Mouse (Mus musculus) embryo, embryonic 10 days (tissue): ENCODE results near the gene Mgat4a.
A peak's percentile ranks its signal among the peaks of the same experiment; 100 is the strongest.

Source experiments
- DNase-seq: peaks from one replicate; pipeline ENCODE4 v3.0.0-alpha.2; 2015; ENCODE audit warnings: low spot score

Gene Mgat4a

GRCm38 (mm10) chr1:37540810-37541658 is at the start of gene Mgat4a:
Mgat4a (minus strand) TSS chr1:37541016.
- peak; percentile 92 for DNase-seq

- DNase-seq: no peak
Observed at GRCm38 (mm10) chr1:37585809-37586480, 45.1 kb upstream of the Mgat4a start.

GRCm38 (mm10) chr1:37583795-37584464 is 43.1 kb upstream of the Mgat4a start:
- DNase-seq: no peak

DNA sequence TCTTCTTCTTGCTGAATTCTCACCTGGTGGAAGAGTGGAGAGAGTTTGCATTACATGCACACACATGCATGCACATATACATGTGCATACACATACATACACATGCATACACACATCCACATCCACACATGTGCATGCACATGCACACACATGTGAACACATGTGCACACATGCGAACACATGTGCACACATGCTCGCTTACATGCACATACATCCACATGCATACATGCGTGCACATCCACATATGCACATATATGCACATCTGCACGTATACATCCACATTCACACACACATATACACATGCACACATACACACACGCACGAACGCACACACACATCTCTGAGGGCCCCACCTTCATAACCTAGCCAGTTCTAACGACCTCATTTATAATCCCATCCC is 42.4 kb upstream of the Mgat4a start:
- DNase-seq: no peak

DNA sequence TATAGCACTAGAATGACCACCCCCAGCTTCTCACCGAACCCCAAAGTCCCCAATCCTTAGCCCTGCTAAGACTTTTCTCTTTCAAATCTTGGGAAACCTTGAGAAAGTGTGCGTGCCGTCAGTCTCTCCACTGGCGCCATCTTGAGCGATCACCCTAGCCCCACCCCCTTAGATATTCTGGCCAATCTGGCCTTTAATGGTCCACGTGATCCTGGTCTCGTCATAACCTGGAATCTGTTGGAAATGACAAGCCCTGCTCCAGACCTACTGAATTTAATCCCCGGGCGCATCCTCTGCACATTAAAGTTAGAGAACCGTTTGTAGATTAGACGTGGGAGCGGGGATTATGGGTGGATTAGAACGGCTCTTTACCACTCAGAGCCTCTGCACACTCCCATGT is 38.9 kb upstream of the Mgat4a start:
- no peak for DNase-seq

DNA sequence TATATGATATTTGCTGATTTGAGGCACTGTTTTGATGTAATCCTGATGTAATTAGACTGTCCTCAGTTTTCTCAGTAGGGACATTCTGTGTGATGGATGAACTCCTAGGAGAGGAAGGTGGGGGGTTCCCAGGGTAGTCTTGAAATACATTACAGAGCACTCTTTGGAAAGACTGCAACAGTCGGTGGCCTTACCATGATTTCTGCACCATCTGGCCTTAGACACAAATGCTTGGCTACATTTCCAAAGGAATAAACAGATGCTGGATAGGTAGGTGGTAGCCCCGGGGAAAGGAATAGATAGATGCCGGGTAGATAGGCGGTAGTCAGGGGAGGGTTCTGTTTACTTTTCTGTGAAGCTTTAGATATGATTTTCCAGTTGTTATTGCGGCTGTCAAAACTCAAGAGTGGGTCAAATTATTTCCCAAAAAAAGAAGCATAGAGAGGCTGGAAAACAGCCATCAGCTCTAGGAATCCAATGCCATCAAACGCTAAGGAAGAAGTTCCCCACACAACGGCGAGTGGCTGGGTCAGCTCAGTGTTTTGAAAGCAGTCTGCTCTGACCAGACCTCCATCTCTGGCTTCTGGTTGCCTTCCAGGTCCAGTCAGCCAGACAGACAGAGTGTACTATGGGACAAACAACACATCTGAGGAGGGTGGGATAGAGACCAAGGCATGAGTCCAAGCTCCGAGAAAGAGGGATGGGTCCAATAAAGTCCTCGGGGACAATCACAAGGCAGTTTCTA is 31.9 kb upstream of the Mgat4a start:
- DNase-seq: no peak

- no peak for DNase-seq
Observed at GRCm38 (mm10) chr1:37568379-37568778, 27.6 kb upstream of the Mgat4a start.

DNA sequence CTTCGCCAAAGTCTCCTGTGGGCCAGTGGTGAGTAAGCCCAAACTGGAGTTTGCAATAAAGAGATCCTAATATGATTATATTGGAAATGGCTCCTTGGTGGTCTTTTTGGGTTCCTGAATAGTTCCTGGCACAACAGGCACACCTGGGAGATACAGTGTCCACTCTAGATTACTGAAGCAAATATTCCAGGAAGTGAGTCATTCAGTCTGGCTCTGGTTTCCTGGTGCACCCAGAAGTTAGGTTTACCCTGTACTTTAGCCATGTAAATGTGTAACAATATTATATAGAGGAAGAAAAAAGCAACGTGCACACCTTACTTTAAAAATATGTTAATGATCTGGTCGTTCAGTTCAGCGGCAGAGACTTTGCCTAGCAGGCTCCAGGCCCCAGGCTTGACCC is 25.9 kb upstream of the Mgat4a start:
- DNase-seq: no peak

- DNase-seq: no peak
Observed at GRCm38 (mm10) chr1:37566344-37566743, 25.5 kb upstream of the Mgat4a start.

DNA sequence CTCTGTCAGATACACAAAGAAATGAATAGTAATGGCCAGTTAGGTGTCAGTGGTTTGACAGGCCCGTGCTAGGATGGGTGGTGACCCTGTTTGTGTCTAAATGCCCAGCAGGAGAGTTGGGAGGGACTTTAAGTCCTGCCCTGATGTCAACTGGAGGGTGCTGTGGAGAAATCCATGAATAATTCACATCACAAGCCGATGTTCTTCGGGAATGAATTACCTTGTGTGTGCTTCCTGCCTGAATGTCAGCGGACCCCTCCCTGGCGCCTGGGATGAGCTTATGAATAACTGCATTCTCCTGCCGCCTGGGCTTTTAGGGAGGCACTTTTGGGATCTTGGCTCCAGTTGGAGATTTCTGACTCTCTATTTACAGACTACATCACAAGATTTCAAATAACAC is 24.6 kb upstream of the Mgat4a start:
- DNase-seq: no peak

- DNase-seq: no peak
Observed at GRCm38 (mm10) chr1:37561955-37562354, 21.1 kb upstream of the Mgat4a start.

DNA sequence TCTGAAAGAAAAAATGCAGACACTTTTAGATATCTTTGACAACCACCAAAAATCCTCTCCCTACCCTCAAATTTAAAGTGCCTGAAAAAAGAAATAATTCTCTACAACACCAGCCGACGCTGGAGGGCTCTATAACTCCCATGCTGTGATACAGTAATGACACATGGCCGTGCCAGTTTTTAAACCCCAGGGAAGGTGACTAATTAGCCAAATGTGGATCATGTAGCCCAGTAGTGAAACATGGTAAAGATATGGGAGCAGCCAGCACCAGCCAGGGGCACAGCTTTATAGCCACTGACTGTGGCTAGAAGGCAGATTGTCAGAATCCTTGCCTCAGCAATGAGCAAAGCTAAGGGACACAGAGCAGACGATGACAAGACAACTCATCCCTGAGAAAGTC is 19.5 kb upstream of the Mgat4a start:
- no peak for DNase-seq

DNA sequence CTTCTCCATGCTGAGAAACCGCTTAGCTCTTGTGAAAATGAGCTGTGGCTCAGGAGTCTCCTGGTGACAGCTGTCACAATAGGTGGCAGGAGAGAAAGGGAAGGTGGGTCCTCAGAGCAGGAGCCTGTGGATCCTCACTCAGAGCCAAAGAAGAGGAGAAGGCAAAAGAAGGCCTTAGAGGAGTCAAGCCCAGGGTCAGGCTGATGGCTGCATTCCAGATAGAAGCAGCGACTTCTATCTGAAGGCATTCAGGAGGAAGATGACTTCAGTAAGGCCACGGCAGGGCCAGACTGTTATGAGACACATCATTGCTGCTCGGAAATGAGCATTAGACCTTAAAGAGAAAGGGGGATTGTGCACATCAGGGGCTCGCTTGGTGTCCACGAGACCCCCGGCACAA is 11.2 kb upstream of the Mgat4a start:
- no peak for DNase-seq

- no peak for DNase-seq
Observed at GRCm38 (mm10) chr1:37549501-37549900, 8.7 kb upstream of the Mgat4a start.

GRCm38 (mm10) chr1:37546398-37547051 is 5.7 kb upstream of the Mgat4a start:
- DNase-seq: no peak

DNA sequence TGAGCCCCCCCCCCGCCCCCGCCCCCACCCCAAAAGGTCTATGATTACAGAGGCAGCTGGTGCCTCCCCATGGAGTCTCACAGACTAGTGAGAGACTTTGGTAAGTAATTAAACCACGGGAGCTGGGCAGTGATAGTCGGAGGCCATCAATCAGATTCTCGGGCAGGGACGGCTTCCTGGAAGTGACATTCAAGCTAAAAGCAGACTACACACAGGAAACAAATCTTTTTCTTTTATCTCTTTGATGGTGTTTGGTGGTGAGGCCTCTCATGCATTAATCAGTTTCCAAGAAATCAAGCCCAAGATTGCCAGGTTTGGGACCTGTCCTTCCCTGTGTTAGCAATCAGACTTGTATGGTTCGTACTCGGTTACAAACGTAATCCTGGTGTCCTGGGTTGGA is 3.4 kb upstream of the Mgat4a start:
- DNase-seq: peak; percentile 25

DNA sequence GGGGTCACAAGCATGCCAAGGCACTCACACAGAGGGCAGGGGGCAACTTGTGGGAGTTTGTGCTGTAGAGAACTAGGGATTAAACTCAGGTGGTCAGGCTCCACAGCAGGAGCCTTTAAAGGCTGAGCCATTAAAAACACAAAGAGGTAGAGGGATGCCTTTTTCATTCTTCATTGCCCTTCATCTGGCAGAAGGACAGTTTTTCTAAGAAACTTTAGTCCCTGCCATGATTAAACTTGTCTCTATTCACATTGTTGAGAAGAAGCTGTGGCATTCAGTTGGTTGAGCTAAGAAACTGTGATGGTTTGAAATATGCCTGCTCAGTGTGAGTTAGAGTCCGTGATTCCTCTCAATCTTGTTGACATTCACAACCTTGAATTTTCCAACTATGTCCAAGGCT is 2.2 kb upstream of the Mgat4a start:
- no peak for DNase-seq

DNA sequence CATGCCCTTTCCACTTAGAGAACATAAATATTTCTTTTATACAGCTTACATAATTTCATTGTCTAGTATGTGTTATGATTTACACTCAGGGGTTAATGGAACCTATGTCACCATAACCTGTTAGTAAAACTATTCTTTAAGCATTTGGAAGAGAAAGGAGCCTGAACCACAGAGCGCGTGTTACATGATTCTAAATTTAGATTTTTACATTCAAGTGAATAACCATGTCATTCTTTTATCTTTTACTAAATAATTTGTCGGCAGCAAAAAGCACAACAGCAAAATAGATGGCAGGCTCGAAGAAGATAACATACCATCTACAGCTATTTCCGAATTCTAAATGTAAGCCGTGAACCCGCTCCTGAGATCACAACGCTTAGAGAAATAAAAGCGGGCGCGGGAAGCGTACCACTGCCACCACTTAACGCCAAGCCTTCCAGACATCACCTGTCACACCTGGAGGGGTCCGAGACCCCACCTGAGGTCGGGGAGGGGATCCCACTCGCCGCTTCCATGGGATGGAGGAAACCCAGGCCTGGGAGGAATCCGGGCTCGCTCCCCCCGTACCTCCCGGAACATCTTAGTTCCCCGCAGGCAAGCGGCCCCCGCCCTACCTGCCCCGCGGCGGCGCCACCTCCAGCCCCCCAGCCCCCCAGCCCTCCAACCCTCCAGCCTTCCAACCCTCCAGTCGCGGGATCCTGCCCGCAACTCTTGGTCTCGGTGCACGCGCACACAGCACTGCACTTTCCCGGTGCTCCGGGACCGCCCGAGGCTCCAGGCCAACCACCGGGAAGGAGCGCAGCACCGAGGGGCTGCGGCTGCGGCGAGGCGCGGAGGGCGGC is 627 bp downstream of the Mgat4a start:
- DNase-seq: peak; percentile 10

- no peak for DNase-seq
Observed at GRCm38 (mm10) chr1:37534532-37535108, 6.2 kb downstream of the Mgat4a start.

- no peak for DNase-seq
Observed at GRCm38 (mm10) chr1:37533181-37533580, 7.6 kb downstream of the Mgat4a start.

GRCm38 (mm10) chr1:37532533-37532840 is 8.3 kb downstream of the Mgat4a start:
- no peak for DNase-seq
